Mouse (Mus musculus) CH12.LX (cell line): ENCODE results near the gene Bzw2. TPM values are rescaled to one million over a fixed set of nuclear protein-coding genes. Genes with fewer than 3 reads are reported as not detected.

Experiments
- DNase-seq: peaks from one replicate; pipeline ENCODE4 v3.0.0-alpha.2; 2013; ENCODE audit errors: extremely low read depth
- H3K27ac ChIP-seq: 2 replicates; pipeline ENCODE4 v1.5.1; 2012; ENCODE audit warnings: low read depth, mild to moderate bottlenecking, control low read depth, moderate library complexity; ENCODE audit not compliant: insufficient read depth
- H3K27me3 ChIP-seq: replicated peaks from 2 replicates; pipeline ENCODE3; 2012; ENCODE audit warnings: inconsistent platforms
- H3K36me3 ChIP-seq, 2 experiments: replicated peaks in 1 of 2; 2 replicates each; pipeline versions ENCODE3 to v1.6.1; 2012; ENCODE audit warnings: inconsistent platforms in 1 of 2, low read length in 1 of 2, mild to moderate bottlenecking in 1 of 2, mixed read lengths in 1 of 2, moderate library complexity in 1 of 2; ENCODE audit not compliant: control insufficient read depth in 1 of 2, insufficient read depth in 1 of 2
- H3K4me1 ChIP-seq, 2 experiments: 2 replicates each; pipeline ENCODE4 v1.6.1; 2012; ENCODE audit warnings: inconsistent platforms in 1 of 2, moderate library complexity in 1 of 2; ENCODE audit not compliant: insufficient read depth in 2 of 2, control insufficient read depth in 1 of 2
- H3K4me2 ChIP-seq: 2 replicates; pipeline ENCODE4 v1.6.1; 2012; ENCODE audit warnings: low read depth, mild to moderate bottlenecking, control low read depth; ENCODE audit not compliant: poor library complexity, insufficient read depth, severe bottlenecking
- H3K4me3 ChIP-seq, 3 experiments: fragments of 150-350 bp in 1 of 3; sonication (generic) in 1 of 3; replicated peaks in 1 of 3; 2 replicates each; pipeline versions ENCODE3 to v1.5.1; 2011 to 2012; ENCODE audit warnings: low read depth in 2 of 3, low read length in 2 of 3, mild to moderate bottlenecking in 2 of 3, moderate library complexity in 2 of 3, control low read depth in 1 of 3, improper control_type of control experiment in 1 of 3, inconsistent platforms in 1 of 3, mixed read lengths in 1 of 3; ENCODE audit not compliant: poor library complexity in 1 of 3
- H3K79me2 ChIP-seq: replicated peaks from 2 replicates; pipeline ENCODE4 v1.6.1; 2012; ENCODE audit warnings: mild to moderate bottlenecking, moderate library complexity; ENCODE audit not compliant: control insufficient read depth, poor library complexity, insufficient read depth, severe bottlenecking; ENCODE audit errors: extremely low read depth
- H3K9ac ChIP-seq: 2 replicates; pipeline ENCODE4 v1.6.1; 2012; ENCODE audit warnings: low read depth, mild to moderate bottlenecking, control low read depth, moderate library complexity; ENCODE audit not compliant: insufficient read depth
- H3K9me3 ChIP-seq: replicated peaks from 2 replicates; pipeline ENCODE3; 2012; ENCODE audit warnings: low read length, inconsistent platforms, mixed read lengths
- CHD1 ChIP-seq: IDR thresholded peaks from 2 replicates; pipeline ENCODE4 v1.6.1; 2012; ENCODE audit warnings: low read depth, low read length, improper control_type of control experiment, inconsistent platforms
- CTCF ChIP-seq, 2 experiments: IDR thresholded peaks in 1 of 2; conservative IDR thresholded peaks in 1 of 2; 2 replicates each; pipeline ENCODE4 v1.5.1; 2011 to 2012; ENCODE audit warnings: low read depth in 2 of 2, low read length in 2 of 2, improper control_type of control experiment in 1 of 2, inconsistent platforms in 1 of 2, mild to moderate bottlenecking in 1 of 2, moderate library complexity in 1 of 2
- E2F4 ChIP-seq: IDR thresholded peaks from 2 replicates; pipeline ENCODE4 v1.6.1; 2011; ENCODE audit warnings: low read depth, low read length, improper control_type of control experiment; ENCODE audit not compliant: insufficient replicate concordance
- ELF1 ChIP-seq: IDR thresholded peaks from 2 replicates; pipeline ENCODE4 v1.6.1; 2014; ENCODE audit warnings: low read depth, mild to moderate bottlenecking, inconsistent platforms, low read length, improper control_type of control experiment
- EP300 ChIP-seq: IDR thresholded peaks from 2 replicates; pipeline ENCODE4 v1.6.1; 2011; ENCODE audit warnings: low read length, improper control_type of control experiment
- GABPA ChIP-seq: IDR thresholded peaks from 2 replicates; pipeline ENCODE4 v1.6.1; 2012; ENCODE audit warnings: low read depth, low read length, improper control_type of control experiment, inconsistent platforms; ENCODE audit not compliant: insufficient replicate concordance
- HCFC1 ChIP-seq: IDR thresholded peaks from 2 replicates; pipeline ENCODE4 v1.6.1; 2012; ENCODE audit warnings: low read depth, mild to moderate bottlenecking, inconsistent platforms, low read length, improper control_type of control experiment
- JUN ChIP-seq: IDR thresholded peaks from 2 replicates; pipeline ENCODE4 v1.6.1; 2011; ENCODE audit warnings: low read depth, mild to moderate bottlenecking, low read length, improper control_type of control experiment, moderate library complexity; ENCODE audit not compliant: insufficient read depth
- JUND ChIP-seq: conservative IDR thresholded peaks from 2 replicates; pipeline ENCODE4 v1.6.1; 2011; ENCODE audit warnings: low read depth, low read length, improper control_type of control experiment
- KAT2A ChIP-seq: IDR thresholded peaks from 2 replicates; pipeline ENCODE4 v1.6.1; 2012; ENCODE audit warnings: low read length, improper control_type of control experiment, inconsistent platforms; ENCODE audit not compliant: insufficient replicate concordance
- MAFK ChIP-seq: IDR thresholded peaks from 2 replicates; pipeline ENCODE4 v1.6.1; 2011; ENCODE audit warnings: low read length, improper control_type of control experiment; ENCODE audit not compliant: insufficient replicate concordance
- MAX ChIP-seq: IDR thresholded peaks from 2 replicates; pipeline ENCODE4 v1.6.1; 2011; ENCODE audit warnings: low read length, improper control_type of control experiment
- MAZ ChIP-seq: IDR thresholded peaks from 2 replicates; pipeline ENCODE4 v1.6.1; 2012; ENCODE audit warnings: low read depth, mild to moderate bottlenecking, inconsistent platforms, low read length, improper control_type of control experiment, moderate library complexity
- MEF2A ChIP-seq: IDR thresholded peaks from 2 replicates; pipeline ENCODE4 v1.6.1; 2014; ENCODE audit warnings: low read depth, mild to moderate bottlenecking, inconsistent platforms, low read length, improper control_type of control experiment, borderline replicate concordance
- MXI1 ChIP-seq: IDR thresholded peaks from 2 replicates; pipeline ENCODE4 v1.6.1; 2011; ENCODE audit warnings: mild to moderate bottlenecking, low read depth, low read length, improper control_type of control experiment
- MYC ChIP-seq: IDR thresholded peaks from 2 replicates; pipeline ENCODE4 v1.6.1; 2011; ENCODE audit warnings: low read depth, mild to moderate bottlenecking, improper control_type of control experiment, low read length
- POLR2A ChIP-seq: IDR thresholded peaks from 2 replicates; pipeline ENCODE4 v1.6.1; 2011; ENCODE audit warnings: low read depth, mild to moderate bottlenecking, improper control_type of control experiment, low read length
- POLR2AphosphoS2 ChIP-seq: IDR thresholded peaks from 2 replicates; pipeline ENCODE4 v1.6.1; 2011; ENCODE audit warnings: low read depth, low read length, improper control_type of control experiment
- RAD21 ChIP-seq: IDR thresholded peaks from 2 replicates; pipeline ENCODE4 v1.6.1; 2011; ENCODE audit warnings: low read depth, mild to moderate bottlenecking, low read length, improper control_type of control experiment, moderate library complexity
- TBP ChIP-seq: conservative IDR thresholded peaks from 2 replicates; pipeline ENCODE4 v1.6.1; 2011; ENCODE audit warnings: low read depth, low read length, improper control_type of control experiment
- UBTF ChIP-seq: IDR thresholded peaks from 2 replicates; pipeline ENCODE4 v1.6.1; 2012; ENCODE audit warnings: low read depth, mild to moderate bottlenecking, inconsistent platforms, low read length, improper control_type of control experiment, moderate library complexity
- USF1 ChIP-seq: IDR thresholded peaks from 2 replicates; pipeline ENCODE4 v1.6.1; 2014; ENCODE audit warnings: low read depth, mild to moderate bottlenecking, inconsistent platforms, low read length, improper control_type of control experiment
- ZC3H11A ChIP-seq: IDR thresholded peaks from 2 replicates; pipeline ENCODE4 v1.6.1; 2012; ENCODE audit warnings: low read depth, mild to moderate bottlenecking, inconsistent platforms, low read length, improper control_type of control experiment
- ZKSCAN1 ChIP-seq: IDR thresholded peaks from 2 replicates; pipeline ENCODE4 v1.6.1; 2012; ENCODE audit warnings: low read depth, inconsistent platforms, low read length, improper control_type of control experiment, borderline replicate concordance
- ZMIZ1 ChIP-seq: IDR thresholded peaks from 2 replicates; pipeline ENCODE4 v1.6.1; 2012; ENCODE audit warnings: low read depth, mild to moderate bottlenecking, inconsistent platforms, low read length, improper control_type of control experiment
- dilution Hi-C: fragments of 300-500 bp; cut with MboI; formaldehyde crosslinking; loops from 2 replicates; pipeline ENCODE4 v1.14.3; 2020; ENCODE audit warnings: low sequenced_read_pairs; ENCODE audit not compliant: extremely low pct_unique_long_range_greater_than_20kb, extremely low pct_ligation_motif_present
- in situ Hi-C: fragments of 300-500 bp; cut with MboI; formaldehyde crosslinking; loops from 3 replicates; pipeline ENCODE4 v1.14.3; 2019; ENCODE audit warnings: low sequenced_read_pairs, low pct_ligation_motif_present, low pct_unique_long_range_greater_than_20kb, mixed read lengths
- polyA plus RNA-seq: library from polyadenylated mRNA; unstranded; fragments of >175 nt; gene quantifications from 2 replicates; pipeline ENCODE4 v1.2.1, GENCODE M21; 2012; ENCODE audit warnings: low read depth; ENCODE audit not compliant: insufficient read length
- total RNA-seq, 2 experiments: library from RNA; depleted of rRNA; stranded (reverse); fragments of 300-350 nt in 1 of 2; fragments of >200 nt in 1 of 2; gene quantifications; 2 replicates each; pipeline ENCODE4 v1.2.3; 2012 to 2014

The Bzw2 gene
- total and polyA plus RNA-seq, 3 experiments: 161 to 424 (median 275) TPM

- dilution Hi-C loops: no loop called here
- Histone ChIP-seq H3K36me3 (peaks cover 44 to 90% of the 10 kb centered on the region in 2 experiments), H3K27ac (no peak overlapping the region)
These were observed 40.7 kb downstream of the Bzw2 start for GRCm38 (mm10) chr12:36117161-36117560.

GRCm38 (mm10) chr12:36112081-36112480, 45.8 kb downstream of the Bzw2 start:
- in situ Hi-C loops: no loop called here

More at GRCm38 (mm10) chr12:36117161-36117560, 40.7 kb downstream of the Bzw2 start:
- H3K79me2 ChIP-seq: no peaks in the 10 kb centered on the region
- DNase-seq: no peak
- in situ Hi-C loops: no loop called here
- H3K4me2 ChIP-seq: no peak overlapping the region
- no peaks in the 10 kb centered on the region for H3K9me3 ChIP-seq
- H3K27me3 ChIP-seq: no peaks in the 10 kb centered on the region
- no peaks in the 10 kb centered on the region for H3K4me1 ChIP-seq
- no peak for TF ChIP-seq MAZ
- no peak for TF ChIP-seq TBP
- no peak for TF ChIP-seq JUN
- no peak for TF ChIP-seq ELF1
- no peak for TF ChIP-seq CTCF (conservative IDR thresholded peaks at IDR 0.05 in 1 of 2, IDR thresholded peaks at IDR 0.05 in 1 of 2; ENCODE audit: low read depth in 2 of 2, low read length in 2 of 2)
- TF ChIP-seq ZKSCAN1: no peak
- no peak for TF ChIP-seq JUND
- TF ChIP-seq MAX: no peak
- no peak for TF ChIP-seq POLR2AphosphoS2
- no peak for TF ChIP-seq USF1
- no peak for TF ChIP-seq ZC3H11A
- TF ChIP-seq MAFK: no peak
- no peak for TF ChIP-seq KAT2A
- no peak for TF ChIP-seq POLR2A
- no peak for TF ChIP-seq MYC
- TF ChIP-seq MEF2A: no peak
- no peak for TF ChIP-seq MXI1
- TF ChIP-seq EP300: no peak
- no peak for TF ChIP-seq HCFC1
- no peak for TF ChIP-seq RAD21
- H3K9ac ChIP-seq: no peak overlapping the region
- no peak overlapping the region for H3K4me3 ChIP-seq

More at GRCm38 (mm10) chr12:36112081-36112480, 45.8 kb downstream of the Bzw2 start:
- no peak for DNase-seq
- no peak overlapping the region for H3K4me3 ChIP-seq
- dilution Hi-C loops: no loop called here
- no peak overlapping the region for H3K27ac ChIP-seq
- H3K4me2 ChIP-seq: no peak overlapping the region
- H3K27me3 ChIP-seq: no peaks in the 10 kb centered on the region
- TF ChIP-seq E2F4: no peak
- no peak for TF ChIP-seq GABPA
- TF ChIP-seq CHD1: no peak
- TF ChIP-seq ELF1: no peak
- TF ChIP-seq EP300: no peak
- TF ChIP-seq RAD21: no peak
- TF ChIP-seq MAFK: no peak
- TF ChIP-seq UBTF: no peak
- no peak for TF ChIP-seq ZMIZ1
- H3K9ac ChIP-seq: no peak overlapping the region
- H3K79me2 ChIP-seq: no peaks in the 10 kb centered on the region
- peaks cover 68 to 93% of the 10 kb centered on the region in 2 experiments for H3K36me3 ChIP-seq
- no peaks in the 10 kb centered on the region for H3K4me1 ChIP-seq
- peaks cover 4% of the 10 kb centered on the region for H3K9me3 ChIP-seq
